Mouse (Mus musculus) forebrain, embryonic 16.5 days (tissue): ENCODE measurements at regions not wholly inside any gene's neighbourhood (a gene's known extent, or its start where the extent isn't known, plus 50 kb on each side); places are given as distances from the start of the nearest gene placed in this dataset.
A peak's percentile ranks its signal among the peaks of the same experiment; 100 is the strongest.

Experiments used
- ATAC-seq: fragments of 200-750 bp; cut with Nextera tagmentation; 2 replicates; pipeline ENCODE4 v1.8.0; 2017; ENCODE audit warnings: mild to moderate bottlenecking, moderate library complexity
- H3K27ac ChIP-seq: fragments of 300-500 bp; sonication (generic); 2 replicates; pipeline ENCODE4 v1.5.1; 2014; ENCODE audit warnings: low read length, control low read depth
- H3K27me3 ChIP-seq: fragments of 300-500 bp; sonication (generic); replicated peaks from 2 replicates; pipeline ENCODE4 v1.6.1; 2014; ENCODE audit warnings: low read length; ENCODE audit not compliant: control insufficient read depth, insufficient read depth
- H3K36me3 ChIP-seq: fragments of 300-500 bp; sonication (generic); 2 replicates; pipeline ENCODE4 v1.6.1; 2014; ENCODE audit not compliant: control insufficient read depth, insufficient read depth
- H3K4me1 ChIP-seq: fragments of 300-500 bp; sonication (generic); replicated peaks from 2 replicates; pipeline ENCODE4 v1.6.1; 2014; ENCODE audit warnings: low read length; ENCODE audit not compliant: control insufficient read depth, insufficient read depth
- H3K4me2 ChIP-seq: fragments of 300-500 bp; sonication (generic); 2 replicates; pipeline ENCODE4 v1.6.1; 2014; ENCODE audit warnings: mild to moderate bottlenecking, low read length, control low read depth
- H3K4me3 ChIP-seq: fragments of 300-500 bp; sonication (generic); replicated peaks from 2 replicates; pipeline ENCODE4 v1.5.1; 2014; ENCODE audit warnings: mild to moderate bottlenecking, low read length, control low read depth
- H3K9ac ChIP-seq: fragments of 300-500 bp; sonication (generic); replicated peaks from 2 replicates; pipeline ENCODE4 v1.6.1; 2014; ENCODE audit warnings: low read depth, low read length, control low read depth
- H3K9me3 ChIP-seq: fragments of 300-500 bp; sonication (generic); 2 replicates; pipeline ENCODE4 v1.6.1; 2016; ENCODE audit warnings: low read length; ENCODE audit not compliant: control insufficient read depth
- WGBS: fragments of 180-500 bp; shearing (Covaris S2); extraction: QIAGEN DNeasy Blood & Tissue Kit; methylation state at CpG from one replicate; pipeline ENCODE4 v1.1.7; 2014; 5-methylcytosine and 5-hydroxymethylcytosine counted together

GRCm38 (mm10) chr11:45222021-45222420, 604.9 kb downstream of the Ebf1 start:
- Histone ChIP-seq H3K27me3 (no peaks in the 10 kb centered on the region), H3K9ac (no peak overlapping the region), H3K27ac (no peak overlapping the region), H3K4me1 (no peaks in the 10 kb centered on the region; the same call in 1 of the 2 replicates), H3K36me3 (no peaks in the 10 kb centered on the region), H3K4me3 (no peak overlapping the region), H3K9me3 (no peaks in the 10 kb centered on the region), H3K4me2 (no peak overlapping the region)
- 58% methylated on average over 3 of the region's 3 CpGs for WGBS
- peak; percentile 61 for ATAC-seq

DNA sequence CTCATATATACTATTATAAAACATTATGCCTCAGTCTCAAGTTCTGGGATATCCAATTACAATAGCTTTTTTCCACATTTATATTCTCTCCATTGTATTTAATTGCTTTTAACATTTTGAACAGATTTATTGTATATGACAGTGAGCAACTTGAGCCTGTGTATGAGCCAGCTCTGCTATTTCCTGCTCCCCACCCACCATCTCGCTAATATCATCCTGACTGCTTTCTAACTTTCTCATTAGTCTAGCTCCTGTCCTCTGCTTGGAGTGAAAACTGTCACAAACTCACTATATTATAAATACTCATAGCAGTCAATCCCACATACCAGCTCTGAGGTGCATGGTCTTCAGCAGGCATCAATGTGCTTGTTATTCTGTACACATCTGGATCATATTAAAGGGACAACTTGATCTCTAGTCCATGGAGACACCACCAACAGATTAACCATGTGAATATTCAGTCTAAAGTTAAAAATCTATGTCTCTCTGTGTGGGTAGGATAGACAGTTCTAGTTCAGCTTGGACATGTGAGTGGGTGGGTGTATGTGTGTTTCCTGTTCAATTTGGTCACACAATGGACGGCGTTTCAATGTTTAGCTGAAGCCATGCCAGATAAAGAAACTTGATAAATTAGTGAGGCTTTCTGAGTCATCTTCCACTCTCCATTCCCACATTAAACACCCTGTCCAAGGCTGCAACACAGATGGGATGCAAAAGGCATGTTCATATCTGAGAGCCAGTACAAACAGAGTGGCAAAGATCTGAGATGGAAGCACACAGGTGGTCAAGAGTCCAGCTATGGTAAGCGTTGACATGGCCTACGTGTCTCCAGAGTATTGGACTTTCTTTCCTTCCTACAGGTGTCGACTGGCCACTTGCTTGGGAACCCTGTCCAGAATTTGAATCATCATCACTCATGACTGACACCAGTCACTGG, 616.1 kb upstream of the Clint1 start:
- H3K4me1 ChIP-seq, result no peaks in the 10 kb centered on the region

DNA sequence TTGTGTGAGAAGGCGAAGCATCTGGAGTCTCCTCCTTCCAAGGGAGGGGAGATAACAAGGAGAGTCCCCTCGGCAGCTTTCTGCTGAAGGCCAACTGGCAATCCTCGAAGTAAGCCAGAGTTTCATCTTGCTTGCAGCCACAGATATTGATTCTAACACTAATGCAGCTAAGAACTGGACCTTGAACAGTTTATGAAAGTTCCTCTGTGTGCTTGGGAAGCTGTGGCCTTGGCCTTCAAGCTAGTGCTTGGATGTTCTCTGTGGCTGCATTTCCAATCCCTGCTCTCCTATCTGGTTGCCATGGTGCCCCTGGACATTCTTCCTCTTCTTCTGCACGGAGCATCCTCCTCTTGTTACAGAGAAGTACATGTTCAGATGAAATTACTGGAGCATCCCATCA, 614.8 kb upstream of the Clint1 start:
- no peaks in the 10 kb centered on the region for H3K9me3 ChIP-seq
- no peak overlapping the region for H3K4me3 ChIP-seq
- no peak overlapping the region for H3K27ac ChIP-seq
- ATAC-seq, result no peak
- no peaks in the 10 kb centered on the region for H3K27me3 ChIP-seq
- H3K4me2 ChIP-seq, result no peak overlapping the region
- no peak overlapping the region for H3K9ac ChIP-seq
- no peaks in the 10 kb centered on the region for H3K4me1 ChIP-seq
- 73% methylated on average over 4 of the region's 4 CpGs for WGBS
- H3K36me3 ChIP-seq, result no peaks in the 10 kb centered on the region

More for the DNA sequence above, 616.1 kb upstream of the Clint1 start:
- H3K36me3 ChIP-seq, result no peaks in the 10 kb centered on the region
- ATAC-seq, result no peak
- WGBS, result 95% methylated on average over 6 of the region's 6 CpGs
- H3K9ac ChIP-seq, result no peak overlapping the region
- H3K27ac ChIP-seq, result no peak overlapping the region
- H3K9me3 ChIP-seq, result no peaks in the 10 kb centered on the region
- no peaks in the 10 kb centered on the region for H3K27me3 ChIP-seq
- no peak overlapping the region for H3K4me3 ChIP-seq
- no peak overlapping the region for H3K4me2 ChIP-seq

GRCm38 (mm10) chr11:45239044-45239443, 612.8 kb upstream of the Clint1 start:
- Histone ChIP-seq H3K4me2 (no peak overlapping the region), H3K9ac (no peak overlapping the region), H3K4me3 (no peak overlapping the region), H3K9me3 (no peaks in the 10 kb centered on the region), H3K36me3 (no peaks in the 10 kb centered on the region), H3K27ac (no peak overlapping the region), H3K27me3 (no peaks in the 10 kb centered on the region), H3K4me1 (no peaks in the 10 kb centered on the region)
- WGBS, result 68% methylated on average over 5 of the region's 5 CpGs
- ATAC-seq, result no peak

- Histone ChIP-seq H3K27me3 (no peaks in the 10 kb centered on the region), H3K27ac (no peak overlapping the region), H3K4me3 (no peak overlapping the region), H3K4me2 (no peak overlapping the region), H3K4me1 (no peaks in the 10 kb centered on the region), H3K9me3 (no peaks in the 10 kb centered on the region), H3K36me3 (no peaks in the 10 kb centered on the region), H3K9ac (no peak overlapping the region)
- ATAC-seq, result no peak
- WGBS, result 66% methylated on average over 3 of the region's 3 CpGs
Observed at GRCm38 (mm10) chr11:45240419-45240818, 611.4 kb upstream of the Clint1 start.

DNA sequence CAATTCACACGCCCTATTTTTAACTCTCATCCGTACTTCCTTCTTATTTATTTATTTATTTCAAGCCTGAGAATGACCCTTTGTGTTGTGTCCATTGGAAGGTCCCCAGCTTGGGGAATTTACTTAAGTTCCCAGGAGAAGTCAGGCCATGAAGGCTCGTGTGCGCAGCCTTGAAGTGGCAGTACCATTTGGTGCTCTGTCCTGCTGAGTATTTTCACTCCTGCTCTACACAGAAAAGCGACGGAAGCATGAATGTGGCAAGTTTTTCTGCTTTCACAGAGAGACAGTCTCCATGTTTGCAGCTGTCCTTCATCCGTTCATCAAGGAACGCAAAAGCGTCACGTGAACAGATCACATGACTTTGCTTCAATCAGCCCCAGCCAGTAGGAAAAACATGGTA, 610.2 kb upstream of the Clint1 start:
- WGBS, result 74% methylated on average over 10 of the region's 10 CpGs
- no peak overlapping the region for H3K4me2 ChIP-seq
- H3K27me3 ChIP-seq, result no peaks in the 10 kb centered on the region
- no peak for ATAC-seq
- no peak overlapping the region for H3K9ac ChIP-seq
- no peaks in the 10 kb centered on the region for H3K36me3 ChIP-seq
- H3K4me3 ChIP-seq, result no peak overlapping the region
- H3K27ac ChIP-seq, result no peak overlapping the region
- H3K4me1 ChIP-seq, result no peaks in the 10 kb centered on the region
- H3K9me3 ChIP-seq, result no peaks in the 10 kb centered on the region

GRCm38 (mm10) chr11:45244796-45245195, 607.1 kb upstream of the Clint1 start:
- H3K27ac ChIP-seq, result no peak overlapping the region
- H3K36me3 ChIP-seq, result no peaks in the 10 kb centered on the region
- no peak overlapping the region for H3K9ac ChIP-seq
- ATAC-seq, result no peak
- WGBS, result 78% methylated on average over 2 of the region's 2 CpGs
- no peaks in the 10 kb centered on the region for H3K9me3 ChIP-seq
- no peaks in the 10 kb centered on the region for H3K27me3 ChIP-seq
- H3K4me3 ChIP-seq, result no peak overlapping the region
- no peak overlapping the region for H3K4me2 ChIP-seq
- H3K4me1 ChIP-seq, result no peaks in the 10 kb centered on the region

DNA sequence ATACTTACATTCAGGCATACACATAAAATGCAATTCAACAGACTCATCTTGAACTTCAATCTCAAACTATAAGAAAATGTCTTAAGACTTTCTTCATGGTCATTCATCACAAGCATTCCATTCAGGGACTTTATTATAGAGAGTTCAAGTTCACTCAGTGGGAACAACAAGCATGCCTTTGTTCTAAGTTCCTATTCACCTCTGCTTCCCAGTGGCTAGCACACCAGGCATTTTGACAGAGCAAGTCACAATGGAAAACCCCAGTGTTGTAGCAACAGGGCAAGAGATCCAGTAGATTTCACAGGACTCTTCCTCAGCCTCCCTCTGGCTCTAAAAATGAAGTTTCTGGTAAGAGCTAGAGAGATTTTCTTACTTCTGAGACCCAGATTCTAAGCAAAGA, 595.8 kb upstream of the Clint1 start:
- Histone ChIP-seq H3K9me3 (peaks cover 3% of the 10 kb centered on the region; the same call in 1 of the 2 replicates), H3K36me3 (no peaks in the 10 kb centered on the region), H3K27me3 (no peaks in the 10 kb centered on the region), H3K9ac (no peak overlapping the region), H3K4me3 (no peak overlapping the region), H3K4me2 (no peak overlapping the region), H3K4me1 (no peaks in the 10 kb centered on the region), H3K27ac (no peak overlapping the region)
- ATAC-seq, result no peak

GRCm38 (mm10) chr11:45262198-45262597, 589.7 kb upstream of the Clint1 start:
- no peak overlapping the region for H3K9ac ChIP-seq
- no peaks in the 10 kb centered on the region; the same call in 1 of the 2 replicates for H3K4me1 ChIP-seq
- ATAC-seq, result no peak
- no peak overlapping the region for H3K27ac ChIP-seq
- H3K36me3 ChIP-seq, result no peaks in the 10 kb centered on the region
- H3K27me3 ChIP-seq, result no peaks in the 10 kb centered on the region
- 80% methylated on average over 7 of the region's 7 CpGs for WGBS
- no peak overlapping the region for H3K4me3 ChIP-seq
- no peak overlapping the region for H3K4me2 ChIP-seq
- no peaks in the 10 kb centered on the region for H3K9me3 ChIP-seq
